Mouse (Mus musculus): ENCODE measurements around the gene Fam198b. TPM values are rescaled to one million over a fixed set of nuclear protein-coding genes. Genes with fewer than 3 reads are reported as not detected.

Gene Fam198b
- polyA plus RNA-seq, 1 experiment from 2014 or later = 7.4 TPM

- Histone ChIP-seq H3K4me3 (replicated peaks; ENCODE audit: low read depth, low read length) (no peak overlapping the region), H3K9me3 (replicated peaks; ENCODE audit: low read length) (no peaks in the 10 kb centered on the region), H3K27ac (no peak overlapping the region), H3K4me2 (ENCODE audit: low read length) (no peak overlapping the region), H3K36me3 (ENCODE audit: insufficient read depth, low read length) (no peaks in the 10 kb centered on the region), H3K27me3 (ENCODE audit: insufficient read depth, low read length) (no peaks in the 10 kb centered on the region), H3K4me1 (replicated peaks; ENCODE audit: insufficient read depth, low read length) (0 out of 2 replicates have a peak, but pooled peaks cover 9% of the 10 kb centered on the region), H3K9ac (ENCODE audit: low read depth, low read length) (no peak overlapping the region)
- ATAC-seq (replicated peaks; ENCODE audit: low FRiP score, low read depth) (no peak), DNase-seq (ENCODE audit: low spot score) (no peak)
- TF ChIP-seq CTCF (IDR thresholded peaks at IDR 0.05; ENCODE audit: low read depth) = no peak
- WGBS = 54% methylated on average over 2 of the region's 2 CpGs
Measured at GRCm38 (mm10) chr3:79881645-79882044, 2.7 kb upstream of the Fam198b start.

GRCm38 (mm10) chr3:79883092-79883491 lies 1.2 kb upstream of the Fam198b start:
- no peak overlapping the region for H3K4me2 ChIP-seq (ENCODE audit: low read length)
- WGBS = 34% methylated on average over 7 of the region's 7 CpGs
- no peak overlapping the region for H3K4me3 ChIP-seq (replicated peaks; ENCODE audit: low read depth, low read length)
- H3K9me3 ChIP-seq (replicated peaks; ENCODE audit: low read length) = no peaks in the 10 kb centered on the region
- H3K4me1 ChIP-seq (replicated peaks; ENCODE audit: insufficient read depth, low read length) = 0 out of 2 replicates have a peak, but pooled peaks cover 14% of the 10 kb centered on the region
- H3K9ac ChIP-seq (ENCODE audit: low read depth, low read length) = no peak overlapping the region
- ATAC-seq (replicated peaks; ENCODE audit: low FRiP score, low read depth) (no peak), DNase-seq (ENCODE audit: low spot score) (peak; percentile 64)
- H3K27ac ChIP-seq = no peak overlapping the region
- H3K27me3 ChIP-seq (ENCODE audit: insufficient read depth, low read length) = no peaks in the 10 kb centered on the region
- no peaks in the 10 kb centered on the region for H3K36me3 ChIP-seq (ENCODE audit: insufficient read depth, low read length)
- TF ChIP-seq CTCF (IDR thresholded peaks at IDR 0.05; ENCODE audit: low read depth) = peak; percentile 93

DNA sequence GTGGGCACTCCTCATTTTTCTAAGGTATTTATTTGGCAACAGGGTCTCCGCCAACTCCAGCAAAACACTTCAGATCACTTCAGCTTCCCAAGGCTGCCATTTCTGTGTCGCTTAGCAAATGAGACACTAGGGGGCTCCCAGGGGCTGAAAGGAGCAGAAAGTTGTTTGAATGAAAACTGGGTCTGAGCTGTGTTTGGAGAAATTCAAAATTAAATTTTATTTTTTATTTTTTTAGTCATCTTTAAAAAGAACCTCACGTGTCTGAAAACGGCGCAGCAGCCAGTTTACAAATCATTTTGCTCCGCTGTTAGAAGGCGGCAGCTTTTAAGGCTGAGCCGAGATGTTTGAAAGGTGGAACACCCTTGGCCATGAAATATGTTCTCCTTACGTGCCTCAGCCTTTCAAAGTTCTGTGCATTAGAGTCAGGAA lies 442 bp downstream of the Fam198b start:
- 0 out of 2 replicates have a peak, but pooled peaks cover 11% of the 10 kb centered on the region for H3K4me1 ChIP-seq (replicated peaks; ENCODE audit: insufficient read depth, low read length)
- peak overlapping the region; percentile 59 for H3K4me2 ChIP-seq (ENCODE audit: low read length)
- DNase-seq (ENCODE audit: low spot score) (peak; percentile 87), ATAC-seq (replicated peaks; ENCODE audit: low FRiP score, low read depth) (no peak)
- TF ChIP-seq CTCF (IDR thresholded peaks at IDR 0.05; ENCODE audit: low read depth) = peak; percentile 77
- H3K4me3 ChIP-seq (replicated peaks; ENCODE audit: low read depth, low read length) = peak overlapping the region; percentile 18; the same call in 1 of the 2 replicates
- H3K27me3 ChIP-seq (ENCODE audit: insufficient read depth, low read length) = no peaks in the 10 kb centered on the region
- no peak overlapping the region; the same call in 1 of the 2 replicates for H3K27ac ChIP-seq
- H3K9ac ChIP-seq (ENCODE audit: low read depth, low read length) = no peak overlapping the region
- WGBS = 8% methylated on average over 9 of the region's 9 CpGs
- no peaks in the 10 kb centered on the region for H3K36me3 ChIP-seq (ENCODE audit: insufficient read depth, low read length)
- H3K9me3 ChIP-seq (replicated peaks; ENCODE audit: low read length) = no peaks in the 10 kb centered on the region

GRCm38 (mm10) chr3:79885686-79886356 lies 1.5 kb downstream of the Fam198b start:
- DNase-seq (ENCODE audit: low spot score) = peak; percentile 86
- no peaks in the 10 kb centered on the region for H3K27me3 ChIP-seq (ENCODE audit: insufficient read depth, low read length)
- H3K4me3 ChIP-seq (replicated peaks; ENCODE audit: low read depth, low read length) = peak overlapping the region; percentile 36
- no peak for TF ChIP-seq CTCF (IDR thresholded peaks at IDR 0.05; ENCODE audit: low read depth)
- peak overlapping the region; percentile 64 for H3K27ac ChIP-seq
- no peaks in the 10 kb centered on the region for H3K9me3 ChIP-seq (replicated peaks; ENCODE audit: low read length)
- no peaks in the 10 kb centered on the region for H3K36me3 ChIP-seq (ENCODE audit: insufficient read depth, low read length)
- peak; percentile 70 for ATAC-seq (replicated peaks; ENCODE audit: low FRiP score, low read depth)
- H3K9ac ChIP-seq (ENCODE audit: low read depth, low read length) = peak overlapping the region; percentile 43; the same call in 1 of the 2 replicates
- 8% methylated on average over 19 of the region's 19 CpGs for WGBS
- H3K4me2 ChIP-seq (ENCODE audit: low read length) = peak overlapping the region; percentile 65
- H3K4me1 ChIP-seq (replicated peaks; ENCODE audit: insufficient read depth, low read length) = 0 out of 2 replicates have a peak, but pooled peaks cover 11% of the 10 kb centered on the region

DNA sequence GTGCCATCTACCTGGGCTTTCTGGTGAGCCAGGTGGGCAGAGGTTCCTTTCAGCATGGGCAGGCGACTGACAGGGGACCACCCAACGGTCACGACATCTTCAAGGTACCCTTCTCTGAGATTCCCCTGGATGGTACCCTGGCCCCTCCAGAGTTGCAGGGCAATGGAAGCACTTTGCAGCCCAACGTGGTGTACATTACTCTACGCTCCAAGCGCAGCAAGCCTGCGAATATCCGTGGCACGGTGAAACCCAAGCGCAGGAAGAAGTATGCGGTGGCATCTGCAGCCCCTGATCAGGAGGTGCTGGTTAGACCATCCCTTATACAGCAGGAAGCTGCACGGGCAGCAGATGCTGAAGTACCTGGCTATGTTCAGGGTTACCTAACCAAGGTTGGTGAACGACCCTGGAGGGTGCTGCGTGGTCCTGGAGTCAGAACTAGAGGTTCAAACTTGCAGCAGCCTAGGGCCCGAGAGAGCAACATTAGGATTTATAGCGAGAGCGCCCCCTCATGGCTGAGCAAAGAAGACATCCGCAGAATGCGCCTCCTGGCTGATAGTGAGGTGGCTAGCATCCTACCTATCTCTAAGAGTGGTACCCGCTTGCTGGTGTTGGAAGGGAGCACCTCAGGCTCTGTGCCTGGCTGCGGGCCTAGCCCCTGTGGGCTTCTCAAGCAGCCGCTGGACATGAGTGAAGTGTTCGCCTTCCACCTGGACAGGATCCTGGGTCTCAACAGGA lies 2.2 kb downstream of the Fam198b start:
- Histone ChIP-seq H3K27me3 (ENCODE audit: insufficient read depth, low read length) (no peaks in the 10 kb centered on the region), H3K27ac (peak overlapping the region; percentile 64; the same call in 1 of the 2 replicates), H3K9ac (ENCODE audit: low read depth, low read length) (peak overlapping the region; percentile 43; the same call in 1 of the 2 replicates), H3K4me3 (replicated peaks; ENCODE audit: low read depth, low read length) (peak overlapping the region; percentile 36), H3K36me3 (ENCODE audit: insufficient read depth, low read length) (no peaks in the 10 kb centered on the region), H3K4me1 (replicated peaks; ENCODE audit: insufficient read depth, low read length) (0 out of 2 replicates have a peak, but pooled peaks cover 11% of the 10 kb centered on the region), H3K9me3 (replicated peaks; ENCODE audit: low read length) (no peaks in the 10 kb centered on the region), H3K4me2 (ENCODE audit: low read length) (peak overlapping the region; percentile 65)
- ATAC-seq (replicated peaks; ENCODE audit: low FRiP score, low read depth) (peak; percentile 65; the same call in 1 of the 2 replicates), DNase-seq (ENCODE audit: low spot score) (no peak)
- TF ChIP-seq CTCF (IDR thresholded peaks at IDR 0.05; ENCODE audit: low read depth) = peak; percentile 57
- WGBS = 59% methylated on average over 23 of the region's 23 CpGs

DNA sequence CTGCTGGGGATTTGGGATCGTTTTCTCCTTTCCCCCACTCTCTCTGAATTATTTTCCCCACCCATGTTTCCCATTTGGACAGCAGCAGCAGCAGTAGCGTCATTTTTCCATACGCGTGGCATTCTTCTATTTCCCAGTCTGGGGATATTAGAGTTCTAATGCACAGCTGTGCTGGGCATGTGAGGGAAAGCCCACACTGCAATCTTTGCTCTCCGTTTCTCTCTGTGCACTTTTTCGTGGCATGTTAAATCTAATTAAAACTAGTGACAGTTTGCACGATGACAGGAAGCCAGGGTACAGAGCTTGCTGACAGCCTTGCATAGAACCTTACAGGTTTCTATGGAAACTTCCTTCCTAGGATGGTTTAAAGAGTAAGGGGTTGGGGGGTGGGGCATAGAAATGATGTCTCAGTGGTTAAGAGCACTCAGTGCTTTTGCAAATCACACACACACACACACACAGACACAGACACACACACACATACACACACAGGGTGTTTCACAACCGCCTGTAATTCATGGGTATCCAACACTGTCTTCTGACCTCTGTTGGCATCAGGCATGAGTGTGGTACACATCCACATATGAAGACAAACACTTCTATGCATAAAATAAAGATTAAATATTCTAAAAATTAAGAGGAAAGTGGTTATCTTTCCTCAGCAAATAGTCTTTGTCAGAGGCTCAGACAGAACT lies 3.0 kb downstream of the Fam198b start:
- Histone ChIP-seq H3K27me3 (ENCODE audit: insufficient read depth, low read length) (no peaks in the 10 kb centered on the region), H3K36me3 (ENCODE audit: insufficient read depth, low read length) (no peaks in the 10 kb centered on the region), H3K4me3 (replicated peaks; ENCODE audit: low read depth, low read length) (peak overlapping the region; percentile 36; the same call in 1 of the 2 replicates), H3K4me1 (replicated peaks; ENCODE audit: insufficient read depth, low read length) (0 out of 2 replicates have a peak, but pooled peaks cover 11% of the 10 kb centered on the region), H3K4me2 (ENCODE audit: low read length) (peak overlapping the region; percentile 65), H3K9me3 (replicated peaks; ENCODE audit: low read length) (no peaks in the 10 kb centered on the region), H3K9ac (ENCODE audit: low read depth, low read length) (no peak overlapping the region), H3K27ac (no peak overlapping the region)
- DNase-seq (ENCODE audit: low spot score) (no peak), ATAC-seq (replicated peaks; ENCODE audit: low FRiP score, low read depth) (no peak)
- 41% methylated on average over 8 of the region's 8 CpGs for WGBS
- no peak for TF ChIP-seq CTCF (IDR thresholded peaks at IDR 0.05; ENCODE audit: low read depth)

Data from kidney, postnatal 0 days (tissue).